Mouse (Mus musculus) brain, embryonic 18.5 days (tissue): ENCODE measurements around the gene H2afz.
"Not testable (repeated sequence)": the region's sequence is repeated elsewhere in the genome, so short reads cannot be mapped to it uniquely, and the experiment has no call there.

Experiments used
- DNase-seq: peaks from one replicate; pipeline ENCODE4 v3.0.0-alpha.2; 2012; ENCODE audit warnings: low read depth, low spot score

The H2afz gene

GRCm38 (mm10) chr3:137863330-137864123, 760 bp upstream of the H2afz start:
- no peak for DNase-seq

GRCm38 (mm10) chr3:137864988-137865982, 998 bp downstream of the H2afz start:
- peak; percentile 83 for DNase-seq

DNA sequence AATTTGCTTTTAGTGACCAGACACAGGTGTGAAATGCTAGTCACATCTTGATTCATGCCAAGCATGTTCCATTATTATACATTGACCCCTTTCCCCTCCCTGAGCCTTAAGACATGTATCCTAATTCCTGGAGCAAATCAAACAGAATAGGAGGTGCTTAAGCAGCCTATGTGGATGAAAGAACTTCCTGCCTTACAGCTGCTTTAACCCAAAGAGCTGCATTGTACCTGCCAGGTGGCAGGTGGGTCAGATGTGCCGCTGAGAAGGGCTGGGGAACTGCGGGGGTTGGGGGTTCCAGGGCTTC, 2.8 kb downstream of the H2afz start:
- no peak for DNase-seq

- no peak for DNase-seq
Measured at GRCm38 (mm10) chr3:137867437-137868093, 3.3 kb downstream of the H2afz start, which contains the start of gene Dnajb14. Gene Dnajb14 (plus strand): TSS chr3:137867675.

- DNase-seq = no peak
Measured at GRCm38 (mm10) chr3:137868094-137868913, 4.0 kb downstream of the H2afz start.

GRCm38 (mm10) chr3:137869395-137869794, 5.1 kb downstream of the H2afz start:
- no peak for DNase-seq

DNA sequence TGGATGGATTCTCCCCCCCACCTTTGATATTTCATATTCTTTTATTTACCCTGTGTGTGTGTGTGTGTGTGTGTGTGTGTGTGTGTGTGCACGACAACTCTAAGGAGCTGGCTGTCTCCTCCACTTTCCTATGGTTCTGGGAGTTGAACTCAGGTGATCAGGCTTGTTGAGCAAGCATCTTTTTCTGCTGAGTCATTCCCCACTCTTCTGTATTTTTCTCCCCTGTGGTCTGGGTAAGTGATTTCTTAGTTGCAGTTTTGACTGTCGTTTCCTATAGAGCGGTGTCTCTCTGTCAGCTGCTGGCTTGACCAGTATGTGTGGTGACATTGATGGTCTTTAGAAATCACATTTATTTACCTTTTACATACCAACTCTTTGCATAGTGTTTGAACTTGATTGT, 15.0 kb downstream of the H2afz start:
- DNase-seq = no peak

DNA sequence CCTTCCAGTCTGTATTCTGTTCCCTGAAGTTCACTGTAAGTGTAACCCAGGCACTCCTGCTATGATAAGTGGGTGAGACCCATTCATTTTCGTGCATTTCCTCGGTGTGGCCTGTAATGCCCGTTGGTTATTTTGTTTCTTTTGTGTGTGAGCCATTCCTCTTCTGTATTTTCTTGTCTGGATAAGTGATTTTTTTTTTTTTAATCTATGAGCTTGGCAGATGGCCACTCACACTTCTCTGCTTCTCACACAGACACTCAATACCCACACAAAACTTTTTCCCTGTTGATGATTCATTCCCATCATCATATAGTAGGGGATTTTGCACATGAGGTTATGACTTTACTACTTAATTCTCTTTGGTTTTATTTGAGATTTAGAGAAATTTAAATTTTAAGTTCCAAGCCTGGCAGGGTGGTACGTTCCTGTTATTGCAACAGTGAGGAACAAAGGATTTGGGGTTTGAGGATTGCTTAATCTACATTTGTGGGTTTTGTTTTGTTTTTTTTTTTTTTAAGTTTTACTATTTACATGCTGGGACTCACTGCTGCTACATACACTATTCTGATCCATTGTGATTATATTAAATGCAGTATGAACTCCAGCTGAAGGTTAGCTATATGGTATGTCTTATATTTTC, 15.9 kb downstream of the H2afz start:
- no peak for DNase-seq

GRCm38 (mm10) chr3:137881093-137881492, 16.8 kb downstream of the H2afz start:
- DNase-seq = no peak

DNA sequence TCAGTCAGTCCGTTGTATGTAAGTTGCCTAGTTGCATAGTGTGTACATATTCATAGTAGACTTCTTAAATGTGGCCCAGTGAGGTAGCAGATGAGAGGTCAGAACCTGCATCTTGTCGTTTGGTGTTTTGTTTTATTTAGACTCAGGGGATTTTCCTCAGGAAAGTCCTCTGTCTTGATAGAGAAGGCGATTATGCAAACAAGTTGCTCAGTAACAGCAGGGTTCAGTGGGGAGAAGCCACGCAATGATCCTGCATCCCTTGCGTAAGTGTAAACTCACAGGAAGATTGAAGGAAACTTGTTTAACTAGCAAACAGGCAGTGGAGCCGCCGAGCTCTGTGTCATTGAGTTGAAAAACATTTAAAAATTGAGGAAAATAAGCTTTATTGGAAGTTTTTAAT, 23.7 kb downstream of the H2afz start:
- no peak for DNase-seq

GRCm38 (mm10) chr3:137891089-137891488, 26.8 kb downstream of the H2afz start:
- no peak for DNase-seq

GRCm38 (mm10) chr3:137892118-137892517, 27.8 kb downstream of the H2afz start:
- no peak for DNase-seq

DNA sequence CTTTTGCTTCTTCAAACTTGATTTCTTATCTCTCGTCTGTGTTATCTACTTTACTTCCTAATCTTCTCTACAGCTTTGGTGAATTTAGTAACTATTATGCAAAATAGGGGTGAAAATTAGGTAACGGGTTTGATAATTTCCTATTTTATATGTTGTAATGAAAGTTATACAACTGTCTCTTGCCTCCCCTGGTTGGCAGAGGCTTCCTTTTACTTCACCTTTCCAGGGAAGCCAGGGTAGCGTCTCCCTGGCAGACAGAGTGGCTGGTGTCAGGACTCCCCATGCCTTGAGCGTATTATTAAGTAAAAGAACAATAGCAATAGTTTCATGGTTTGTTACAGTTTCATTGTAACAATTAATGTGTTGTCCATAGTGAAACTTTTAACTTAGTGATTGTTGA, 29.5 kb downstream of the H2afz start:
- DNase-seq = no peak

- DNase-seq = no peak
Measured at GRCm38 (mm10) chr3:137895196-137895595, 30.9 kb downstream of the H2afz start.

DNA sequence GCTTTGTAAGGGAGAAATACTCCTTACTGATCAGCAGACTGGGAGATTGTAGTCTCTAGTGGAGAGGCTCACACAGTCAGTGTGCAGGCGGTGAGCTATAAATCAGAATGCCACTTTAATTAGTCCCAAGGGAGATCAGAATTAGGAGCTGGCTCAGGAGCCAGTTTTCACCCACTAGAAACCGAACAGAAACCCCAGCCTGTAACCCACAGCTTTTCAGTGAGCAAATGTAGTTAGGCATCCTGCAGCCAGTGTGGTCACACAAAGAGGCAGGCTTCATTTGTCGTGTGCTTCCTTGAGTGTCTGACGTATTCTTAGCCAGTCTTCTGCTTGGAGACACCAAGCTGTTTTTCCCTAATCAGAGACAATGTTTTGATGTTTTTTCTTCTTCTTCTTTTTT, 32.1 kb downstream of the H2afz start:
- no peak for DNase-seq

DNA sequence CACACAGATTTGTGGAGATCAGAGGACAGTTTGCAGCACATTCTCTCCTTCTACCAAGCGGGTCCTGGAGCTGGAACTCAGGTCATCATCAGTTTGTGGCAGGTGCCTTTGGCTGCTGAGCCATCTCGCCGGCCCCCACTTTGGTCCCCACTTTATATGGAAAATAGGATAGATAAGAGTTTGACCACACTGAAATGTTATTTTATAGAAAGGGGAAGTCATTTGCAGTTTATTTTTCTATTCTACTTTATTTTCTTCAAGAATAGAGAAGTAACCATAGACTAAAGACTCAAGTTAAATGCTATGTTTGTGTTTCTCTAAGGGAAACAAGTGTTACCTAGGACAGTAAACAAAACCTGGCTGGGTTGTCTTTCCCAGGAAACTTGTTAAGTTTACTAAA, 32.6 kb downstream of the H2afz start:
- no peak for DNase-seq

DNA sequence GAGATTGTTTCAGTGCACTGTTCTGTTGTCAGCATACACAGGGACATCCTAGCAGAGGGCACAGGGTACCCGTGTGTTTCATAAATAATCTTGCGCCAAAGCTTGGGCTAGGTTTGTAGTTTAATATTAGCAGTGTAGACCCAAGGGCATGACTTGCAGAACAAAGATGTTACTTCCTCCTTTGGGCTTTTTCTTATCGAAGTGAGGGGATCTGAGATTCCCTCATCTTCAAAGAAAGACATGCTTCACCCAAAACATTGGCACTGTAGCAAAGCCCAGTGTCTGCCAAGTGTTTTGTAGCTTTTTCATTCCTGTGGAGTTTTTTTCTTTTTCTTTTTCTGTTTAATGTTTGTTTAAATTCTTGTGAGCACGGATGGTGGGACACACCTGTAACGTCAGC, 33.4 kb downstream of the H2afz start:
- no peak for DNase-seq

DNA sequence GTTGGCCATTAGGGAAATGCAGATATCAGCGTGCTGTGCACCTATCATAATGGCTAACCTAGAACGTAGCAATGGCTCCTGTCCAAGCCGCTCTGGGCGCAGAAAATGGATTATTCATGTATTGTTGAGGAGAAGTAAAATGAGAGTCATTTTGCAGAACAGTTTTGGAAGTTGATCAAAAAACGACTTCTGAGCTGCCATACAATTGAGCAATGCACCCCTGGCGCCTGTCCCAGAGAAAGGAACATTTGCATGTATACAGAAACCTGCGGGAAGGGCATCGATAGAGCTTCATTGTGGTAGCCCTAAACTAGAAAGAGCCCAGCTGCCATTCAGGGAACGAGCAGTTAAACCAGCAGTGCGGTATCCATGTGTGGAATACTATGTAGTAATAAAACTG, 35.9 kb downstream of the H2afz start:
- no peak for DNase-seq

GRCm38 (mm10) chr3:137913093-137913492, 48.8 kb downstream of the H2afz start:
- no peak for DNase-seq

DNA sequence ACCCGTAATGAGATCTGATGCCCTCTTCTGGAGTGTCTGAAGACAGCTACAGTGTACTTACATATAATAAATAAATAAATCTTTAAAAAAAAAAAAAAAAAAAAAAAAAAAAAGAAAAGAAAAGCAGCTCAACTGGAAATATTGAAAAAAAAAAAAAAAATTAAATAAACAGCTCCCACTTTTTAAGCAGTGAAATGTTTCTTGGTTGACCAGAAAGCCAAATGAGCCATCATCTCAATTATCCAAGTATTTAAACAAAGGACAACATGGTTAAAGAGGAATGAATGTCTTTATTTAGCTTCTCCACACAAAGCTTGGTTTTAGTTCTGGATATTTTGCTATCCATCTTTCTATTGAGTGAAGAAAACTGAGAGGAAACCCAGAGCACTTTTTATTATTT, 50.3 kb downstream of the H2afz start:
- not testable (repeated sequence) for DNase-seq
